In genomic region chr4:154926969-154927898, GRCm38 (mm10) we compare ENCODE assay signal across 8 mouse cellular contexts. TPM values are rescaled to one million over a fixed set of nuclear protein-coding genes. Genes with fewer than 3 reads are reported as not detected.
DNase-seq lines count a peak whose midpoint lies in the region; ATAC-seq and TF ChIP-seq lines count a peak whose summit lies in the region.

No protein-coding gene starts in this region.

- DNase-seq in kidney, postnatal 0 days (ENCODE audit: low spot score), result no peak
- no peak for DNase-seq in kidney, adult 9 months
- DNase-seq in right cerebral cortex, adult 18-20 months, result no peak
- no peak for DNase-seq in frontal cortex, postnatal 25 days (ENCODE audit: low spot score in 2 of 2)
- DNase-seq in retina, embryonic 14.5 days (ENCODE audit: low spot score), result no peak

- peak overlapping the region; percentile 10 for H3K4me3 ChIP-seq in kidney, postnatal 0 days (replicated peaks; ENCODE audit: low read depth, low read length)
- H3K4me3 ChIP-seq in embryonic facial prominence, embryonic 12.5 days, result 0 out of 2 replicates have a peak overlapping the region, but pooled peaks have one; percentile 1
- 0 out of 2 replicates have a peak overlapping the region, but pooled peaks have one; percentile 9 for H3K4me3 ChIP-seq in limb, embryonic 12.5 days (replicated peaks)
- H3K4me3 ChIP-seq in olfactory bulb, adult 2 months (ENCODE audit: insufficient read depth, low read depth, low read length), result no peak overlapping the region

- H3K4me2 ChIP-seq in kidney, postnatal 0 days (ENCODE audit: low read length), result peak overlapping the region; percentile 42
- H3K4me2 ChIP-seq in embryonic facial prominence, embryonic 12.5 days (replicated peaks), result peak overlapping the region; percentile 29
- peak overlapping the region; percentile 34 for H3K4me2 ChIP-seq in limb, embryonic 12.5 days

- no peak for TF ChIP-seq CTCF in kidney, postnatal 0 days (IDR thresholded peaks at IDR 0.05; ENCODE audit: low read depth)
- TF ChIP-seq CTCF in olfactory bulb, adult 2 months (IDR thresholded peaks at IDR 0.05; ENCODE audit: insufficient read depth, low read depth, low read length), result no peak

- H3K36me3 ChIP-seq in kidney, postnatal 0 days (ENCODE audit: insufficient read depth, low read length), result no peaks in the 10 kb centered on the region
- no peaks in the 10 kb centered on the region for H3K36me3 ChIP-seq in embryonic facial prominence, embryonic 12.5 days
- H3K36me3 ChIP-seq in limb, embryonic 12.5 days, result no peaks in the 10 kb centered on the region

- TF ChIP-seq POLR2A in olfactory bulb, adult 2 months (IDR thresholded peaks at IDR 0.05; ENCODE audit: insufficient read depth, low read depth, low read length), result no peak

- H3K9me3 ChIP-seq in kidney, postnatal 0 days (replicated peaks; ENCODE audit: low read length), result no peaks in the 10 kb centered on the region
- no peaks in the 10 kb centered on the region for H3K9me3 ChIP-seq in embryonic facial prominence, embryonic 12.5 days
- no peaks in the 10 kb centered on the region for H3K9me3 ChIP-seq in limb, embryonic 12.5 days

- no peaks in the 10 kb centered on the region; the same call in none of the 2 replicates for H3K4me1 ChIP-seq in kidney, postnatal 0 days (replicated peaks; ENCODE audit: insufficient read depth, low read length)
- peaks cover 20% of the 10 kb centered on the region for H3K4me1 ChIP-seq in embryonic facial prominence, embryonic 12.5 days
- H3K4me1 ChIP-seq in limb, embryonic 12.5 days (replicated peaks), result peaks cover 27% of the 10 kb centered on the region
- 0 out of 2 replicates have a peak, but pooled peaks cover 2% of the 10 kb centered on the region for H3K4me1 ChIP-seq in olfactory bulb, adult 2 months (ENCODE audit: control insufficient read depth, insufficient read depth, low read length)

- no peaks in the 10 kb centered on the region for H3K27me3 ChIP-seq in kidney, postnatal 0 days (ENCODE audit: insufficient read depth, low read length)
- no peaks in the 10 kb centered on the region for H3K27me3 ChIP-seq in embryonic facial prominence, embryonic 12.5 days
- H3K27me3 ChIP-seq in limb, embryonic 12.5 days, result no peaks in the 10 kb centered on the region

- peak overlapping the region; percentile 31 for H3K27ac ChIP-seq in kidney, postnatal 0 days
- peak overlapping the region; percentile 82 for H3K27ac ChIP-seq in embryonic facial prominence, embryonic 12.5 days
- peak overlapping the region; percentile 77 for H3K27ac ChIP-seq in limb, embryonic 12.5 days
- H3K27ac ChIP-seq in olfactory bulb, adult 2 months (ENCODE audit: insufficient read depth, low read depth, low read length), result peak overlapping the region; percentile 45; the same call in 1 of the 2 replicates

- H3K9ac ChIP-seq in kidney, postnatal 0 days (ENCODE audit: low read depth, low read length), result peak overlapping the region; percentile 35; the same call in 1 of the 2 replicates
- peak overlapping the region; percentile 0; the same call in 1 of the 2 replicates for H3K9ac ChIP-seq in embryonic facial prominence, embryonic 12.5 days
- no peak overlapping the region for H3K9ac ChIP-seq in limb, embryonic 12.5 days (replicated peaks)

- no peak for ATAC-seq in kidney, postnatal 0 days (replicated peaks; ENCODE audit: low FRiP score, low read depth)
- ATAC-seq in embryonic facial prominence, embryonic 12.5 days (ENCODE audit: insufficient number of reproducible peaks, insufficient read depth, low FRiP score, low TSS enrichment), result no peak; the same call in 1 of the 2 replicates
- no peak for ATAC-seq in limb, embryonic 12.5 days (ENCODE audit: insufficient number of reproducible peaks, insufficient read depth, low FRiP score, low TSS enrichment, low read depth)

- WGBS in kidney, postnatal 0 days, result 57% methylated on average over 9 of the region's 9 CpGs
- 56% methylated on average over 9 of the region's 9 CpGs for WGBS in embryonic facial prominence, embryonic 12.5 days
- WGBS in limb, embryonic 12.5 days, result 42% methylated on average over 9 of the region's 9 CpGs
- WGBS in olfactory bulb, adult 2 months, result 80% methylated on average over 9 of the region's 9 CpGs

RNA-seq across cellular contexts. Expression of gene Tnfrsf14, which starts 1.1 kb away (rescaled TPM):
- 0.75 and 1.3 TPM in 2 replicates for polyA plus RNA-seq in kidney, postnatal 0 days (2015; fragmentation: Nextera tagmentation; extraction: Ambion mirVana)
- 1.2 TPM in 2 replicates for polyA plus RNA-seq in embryonic facial prominence, embryonic 12.5 days (2016; fragmentation: Nextera tagmentation; extraction: Ambion mirVana)
- polyA plus RNA-seq in limb, embryonic 12.5 days (2016; fragmentation: Nextera tagmentation; extraction: Ambion mirVana), result 1.0 and 1.4 TPM in 2 replicates
- not detected in 2 replicates for polyA plus RNA-seq in olfactory bulb, adult 2 months (2012; ENCODE audit: insufficient read depth, insufficient read length, low replicate concordance, missing spikeins)

RNA-seq across cellular contexts. Expression of gene Fam213b, which starts 28.3 kb away (rescaled TPM):
- polyA plus RNA-seq in kidney, postnatal 0 days (2015; fragmentation: Nextera tagmentation; extraction: Ambion mirVana), result 40.6 and 42.0 TPM in 2 replicates
- polyA plus RNA-seq in embryonic facial prominence, embryonic 12.5 days (2016; fragmentation: Nextera tagmentation; extraction: Ambion mirVana), result 45.7 and 47.8 TPM in 2 replicates
- polyA plus RNA-seq in limb, embryonic 12.5 days (2016; fragmentation: Nextera tagmentation; extraction: Ambion mirVana), result 42.8 and 43.2 TPM in 2 replicates
- polyA plus RNA-seq in olfactory bulb, adult 2 months (2012; ENCODE audit: insufficient read depth, insufficient read length, low replicate concordance, missing spikeins), result not detected in 2 replicates

RNA-seq across cellular contexts. Expression of gene Hes5, which starts 33.5 kb away (rescaled TPM):
- 5.8 and 6.2 TPM in 2 replicates for polyA plus RNA-seq in kidney, postnatal 0 days (2015; fragmentation: Nextera tagmentation; extraction: Ambion mirVana)
- polyA plus RNA-seq in embryonic facial prominence, embryonic 12.5 days (2016; fragmentation: Nextera tagmentation; extraction: Ambion mirVana), result 29.6 and 37.3 TPM in 2 replicates
- 0.54 and 1.1 TPM in 2 replicates for polyA plus RNA-seq in limb, embryonic 12.5 days (2016; fragmentation: Nextera tagmentation; extraction: Ambion mirVana)
- not detected in 2 replicates for polyA plus RNA-seq in olfactory bulb, adult 2 months (2012; ENCODE audit: insufficient read depth, insufficient read length, low replicate concordance, missing spikeins)

RNA-seq across cellular contexts. Expression of gene Pank4, which starts 36.7 kb away (rescaled TPM):
- polyA plus RNA-seq in kidney, postnatal 0 days (2015; fragmentation: Nextera tagmentation; extraction: Ambion mirVana), result 30.4 TPM in 2 replicates
- polyA plus RNA-seq in embryonic facial prominence, embryonic 12.5 days (2016; fragmentation: Nextera tagmentation; extraction: Ambion mirVana), result 56.0 and 62.2 TPM in 2 replicates
- 56.3 and 60.5 TPM in 2 replicates for polyA plus RNA-seq in limb, embryonic 12.5 days (2016; fragmentation: Nextera tagmentation; extraction: Ambion mirVana)
- polyA plus RNA-seq in olfactory bulb, adult 2 months (2012; ENCODE audit: insufficient read depth, insufficient read length, low replicate concordance, missing spikeins), result not detected in 2 replicates

RNA-seq across cellular contexts. Expression of gene Mmel1, which starts 57.8 kb away (rescaled TPM):
- polyA plus RNA-seq in kidney, postnatal 0 days (2015; fragmentation: Nextera tagmentation; extraction: Ambion mirVana), result not detected in 2 replicates
- 0.11 and 0.18 TPM in 2 replicates for polyA plus RNA-seq in embryonic facial prominence, embryonic 12.5 days (2016; fragmentation: Nextera tagmentation; extraction: Ambion mirVana)
- 0.11 and 0.19 TPM in 2 replicates for polyA plus RNA-seq in limb, embryonic 12.5 days (2016; fragmentation: Nextera tagmentation; extraction: Ambion mirVana)
- not detected in 2 replicates for polyA plus RNA-seq in olfactory bulb, adult 2 months (2012; ENCODE audit: insufficient read depth, insufficient read length, low replicate concordance, missing spikeins)

Comparison
In these comparisons a context has a peak if more than half of its experiments do, and no peak if none do; other contexts are left out.
1. H3K27ac ChIP-seq: peak in every context shown above with its lines; median percentile 82 in embryonic facial prominence, embryonic 12.5 days; 77 in limb, embryonic 12.5 days; 45 in olfactory bulb, adult 2 months; 31 in kidney, postnatal 0 days.
2. RNA of gene Fam213b, which starts 28.3 kb away (polyA plus RNA-seq): 45.7 to 47.8 TPM in embryonic facial prominence, embryonic 12.5 days, 42.8 to 43.2 TPM in limb, embryonic 12.5 days and 40.6 to 42.0 TPM in kidney, postnatal 0 days; not detected in olfactory bulb, adult 2 months; every median in the first group is over 10 times any median in the second.
3. Peak in every context shown above with its lines, with median percentiles within 50 percentile points of each other: H3K4me2 ChIP-seq.